Mouse (Mus musculus): Measurements from ENCODE around the gene Ube2i. TPM values are rescaled to one million over a fixed set of nuclear protein-coding genes. Genes with fewer than 3 reads are reported as not detected.
A peak's percentile ranks its signal among the peaks of the same experiment; 100 is the strongest.

The Ube2i gene
- 56.0 and 66.5 TPM in 2 replicates for polyA plus RNA-seq (2012; ENCODE audit: insufficient read depth, insufficient read length, missing spikeins)

DNA sequence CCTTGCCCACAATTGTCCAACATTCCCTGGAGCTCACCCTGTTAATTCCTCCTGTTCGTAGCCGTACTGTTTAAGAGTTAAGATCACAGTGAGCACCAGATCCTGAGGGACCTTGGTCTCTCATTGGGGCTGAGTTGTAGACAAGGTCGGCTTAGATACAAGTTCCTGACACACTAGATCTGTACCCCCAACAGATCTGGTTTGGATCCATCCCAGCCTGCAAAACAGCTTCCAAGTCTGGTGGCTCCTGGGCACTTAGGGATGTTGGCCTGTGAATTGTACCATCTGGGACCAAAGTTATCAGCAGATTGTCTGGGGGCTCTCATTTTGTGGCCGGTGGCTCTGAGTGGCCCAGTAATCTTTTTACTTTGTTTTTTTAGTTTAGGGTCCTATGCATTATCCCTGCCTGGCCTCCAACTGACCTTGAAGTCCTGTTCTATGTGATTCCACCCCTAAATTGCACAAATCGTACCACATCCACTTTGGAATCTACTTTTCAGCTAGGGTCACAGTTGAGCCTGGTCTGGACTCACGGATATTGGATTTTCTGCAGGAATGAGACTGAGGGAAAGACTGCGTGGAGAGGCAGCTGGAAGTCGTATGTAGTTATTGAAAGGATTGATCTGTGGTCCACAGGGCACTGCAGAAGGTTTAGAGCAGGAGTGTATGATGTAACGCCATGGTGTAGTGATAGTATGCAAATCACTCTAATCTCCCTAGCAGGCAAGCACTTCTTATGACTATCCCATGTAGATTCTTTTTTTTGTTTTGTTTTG lies at the start of gene Ube2i:
TSS of gene Ube2i (minus strand) at position 52 of the 776 bp plus-strand sequence.
- peak within 1 kb of the TSS; percentile 99 for H3K27ac ChIP-seq (replicated peaks; ENCODE audit: low read depth, low read length)
- H3K4me3 ChIP-seq (ENCODE audit: insufficient read depth, low read depth, low read length): peak within 1 kb of the TSS; percentile 91
- peaks cover 6% of the 10 kb centered on the region for H3K4me1 ChIP-seq (ENCODE audit: control insufficient read depth, insufficient read depth, insufficient read length, low read length)

GRCm38 (mm10) chr17:25322930-25323329 lies 48.5 kb upstream of the Ube2i start:
- Histone ChIP-seq H3K4me1 (ENCODE audit: control insufficient read depth, insufficient read depth, insufficient read length, low read length) (no peaks in the 10 kb centered on the region), H3K27ac (replicated peaks; ENCODE audit: low read depth, low read length) (no peak overlapping the region), H3K4me3 (ENCODE audit: insufficient read depth, low read depth, low read length) (no peak overlapping the region)

GRCm38 (mm10) chr17:25320819-25321218 lies 46.4 kb upstream of the Ube2i start:
- Histone ChIP-seq H3K27ac (replicated peaks; ENCODE audit: low read depth, low read length) (no peak overlapping the region), H3K4me1 (ENCODE audit: control insufficient read depth, insufficient read depth, insufficient read length, low read length) (no peaks in the 10 kb centered on the region), H3K4me3 (ENCODE audit: insufficient read depth, low read depth, low read length) (no peak overlapping the region)

DNA sequence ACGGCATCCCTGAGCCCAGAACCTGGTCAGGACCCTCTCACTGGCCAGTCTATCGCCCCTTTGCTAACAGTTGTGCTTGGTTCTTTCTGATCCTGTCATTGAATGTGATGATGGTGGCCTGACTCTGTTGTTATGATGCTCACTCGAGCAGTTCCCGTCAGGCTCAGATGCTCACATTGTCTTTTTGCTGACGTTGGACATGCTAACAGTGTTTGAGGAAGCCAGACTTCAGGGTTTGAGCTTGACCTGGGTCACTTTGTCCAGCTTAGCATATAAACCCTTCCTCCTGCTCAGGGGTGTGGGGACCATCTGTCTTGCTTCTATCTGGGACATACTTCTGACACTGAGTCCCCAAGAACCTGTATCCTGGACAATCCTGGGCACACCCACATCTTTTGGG lies 43.9 kb upstream of the Ube2i start, which contains the start of gene Prss29:
TSS of gene Prss29 (plus strand) at position 301 of the 400 bp plus-strand sequence.
- Histone ChIP-seq H3K4me3 (ENCODE audit: insufficient read depth, low read depth, low read length) (no peak within 1 kb of the TSS), H3K27ac (replicated peaks; ENCODE audit: low read depth, low read length) (no peak within 1 kb of the TSS), H3K4me1 (ENCODE audit: control insufficient read depth, insufficient read depth, insufficient read length, low read length) (no peaks in the 10 kb centered on the region)

GRCm38 (mm10) chr17:25308346-25308745 lies 33.9 kb upstream of the Ube2i start, which contains the start of gene Prss28:
Gene Prss28 (plus strand): TSS chr17:25308646.
- Histone ChIP-seq H3K4me3 (ENCODE audit: insufficient read depth, low read depth, low read length) (no peak within 1 kb of the TSS), H3K27ac (replicated peaks; ENCODE audit: low read depth, low read length) (no peak within 1 kb of the TSS), H3K4me1 (ENCODE audit: control insufficient read depth, insufficient read depth, insufficient read length, low read length) (no peaks in the 10 kb centered on the region)

DNA sequence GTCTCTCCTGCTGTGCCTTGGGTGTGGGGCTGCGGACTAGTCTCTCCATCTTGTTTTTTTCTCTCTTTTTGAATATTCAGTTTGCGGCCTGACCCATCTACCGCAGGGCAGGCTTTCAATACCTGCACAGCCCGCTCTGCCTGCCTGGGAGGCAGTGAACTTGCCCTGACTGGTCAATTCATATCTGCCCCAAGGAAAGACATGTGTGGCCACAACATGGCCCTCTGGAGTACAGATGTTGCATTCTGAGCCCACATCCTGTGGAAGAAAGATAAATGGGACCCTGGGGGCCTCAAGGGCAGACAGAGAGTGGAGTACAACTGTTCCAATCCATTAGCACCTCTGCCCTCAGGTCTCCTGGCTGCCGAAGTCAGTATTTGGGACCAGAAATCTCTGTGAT lies 23.7 kb upstream of the Ube2i start, which contains the start of gene Prss34:
TSS of gene Prss34 (plus strand) at position 301 of the 400 bp plus-strand sequence.
- no peaks in the 10 kb centered on the region for H3K4me1 ChIP-seq (ENCODE audit: control insufficient read depth, insufficient read depth, insufficient read length, low read length)
- H3K27ac ChIP-seq (replicated peaks; ENCODE audit: low read depth, low read length): no peak within 1 kb of the TSS
- no peak within 1 kb of the TSS for H3K4me3 ChIP-seq (ENCODE audit: insufficient read depth, low read depth, low read length)

- Histone ChIP-seq H3K27ac (replicated peaks; ENCODE audit: low read depth, low read length) (no peak overlapping the region), H3K4me3 (ENCODE audit: insufficient read depth, low read depth, low read length) (no peak overlapping the region), H3K4me1 (ENCODE audit: control insufficient read depth, insufficient read depth, insufficient read length, low read length) (no peaks in the 10 kb centered on the region)
These were observed 19.7 kb upstream of the Ube2i start for GRCm38 (mm10) chr17:25294111-25294510.

- H3K27ac ChIP-seq (replicated peaks; ENCODE audit: low read depth, low read length): no peak overlapping the region
- H3K4me3 ChIP-seq (ENCODE audit: insufficient read depth, low read depth, low read length): no peak overlapping the region
- H3K4me1 ChIP-seq (ENCODE audit: control insufficient read depth, insufficient read depth, insufficient read length, low read length): no peaks in the 10 kb centered on the region
These were observed 19.1 kb upstream of the Ube2i start for GRCm38 (mm10) chr17:25293495-25293894.

GRCm38 (mm10) chr17:25290411-25290810 lies 16.0 kb upstream of the Ube2i start:
- no peak overlapping the region for H3K27ac ChIP-seq (replicated peaks; ENCODE audit: low read depth, low read length)
- no peak overlapping the region for H3K4me3 ChIP-seq (ENCODE audit: insufficient read depth, low read depth, low read length)
- H3K4me1 ChIP-seq (ENCODE audit: control insufficient read depth, insufficient read depth, insufficient read length, low read length): no peaks in the 10 kb centered on the region

DNA sequence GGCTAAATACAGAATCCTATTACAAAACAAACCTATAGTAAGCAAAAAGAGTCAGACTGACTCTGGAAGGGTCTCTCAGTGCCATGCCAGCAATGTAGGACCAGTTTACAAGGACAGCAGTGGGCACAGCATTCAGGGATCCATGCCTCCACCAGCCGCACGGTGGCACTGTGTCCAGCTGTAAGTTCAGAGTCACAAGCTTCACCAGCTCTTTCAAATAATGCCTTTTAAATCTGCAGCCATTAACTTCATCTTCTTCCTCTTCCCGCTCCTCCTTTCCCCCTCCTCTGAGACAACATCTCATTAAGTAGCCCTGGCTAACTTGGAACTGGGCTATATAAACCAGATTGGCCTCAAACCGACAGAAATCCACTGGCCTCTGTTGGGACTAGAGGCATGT lies 14.4 kb upstream of the Ube2i start:
- no peak overlapping the region for H3K27ac ChIP-seq (replicated peaks; ENCODE audit: low read depth, low read length)
- no peak overlapping the region for H3K4me3 ChIP-seq (ENCODE audit: insufficient read depth, low read depth, low read length)
- no peaks in the 10 kb centered on the region for H3K4me1 ChIP-seq (ENCODE audit: control insufficient read depth, insufficient read depth, insufficient read length, low read length)

GRCm38 (mm10) chr17:25285033-25285432 lies 10.6 kb upstream of the Ube2i start:
- H3K27ac ChIP-seq (replicated peaks; ENCODE audit: low read depth, low read length): no peak overlapping the region

GRCm38 (mm10) chr17:25282133-25282532 lies 7.7 kb upstream of the Ube2i start:
- Histone ChIP-seq H3K27ac (replicated peaks; ENCODE audit: low read depth, low read length) (no peak overlapping the region), H3K4me3 (ENCODE audit: insufficient read depth, low read depth, low read length) (no peak overlapping the region), H3K4me1 (ENCODE audit: control insufficient read depth, insufficient read depth, insufficient read length, low read length) (no peaks in the 10 kb centered on the region)

More at GRCm38 (mm10) chr17:25285033-25285432, 10.6 kb upstream of the Ube2i start:
- Histone ChIP-seq H3K4me3 (ENCODE audit: insufficient read depth, low read depth, low read length) (no peak overlapping the region), H3K4me1 (ENCODE audit: control insufficient read depth, insufficient read depth, insufficient read length, low read length) (no peaks in the 10 kb centered on the region)

DNA sequence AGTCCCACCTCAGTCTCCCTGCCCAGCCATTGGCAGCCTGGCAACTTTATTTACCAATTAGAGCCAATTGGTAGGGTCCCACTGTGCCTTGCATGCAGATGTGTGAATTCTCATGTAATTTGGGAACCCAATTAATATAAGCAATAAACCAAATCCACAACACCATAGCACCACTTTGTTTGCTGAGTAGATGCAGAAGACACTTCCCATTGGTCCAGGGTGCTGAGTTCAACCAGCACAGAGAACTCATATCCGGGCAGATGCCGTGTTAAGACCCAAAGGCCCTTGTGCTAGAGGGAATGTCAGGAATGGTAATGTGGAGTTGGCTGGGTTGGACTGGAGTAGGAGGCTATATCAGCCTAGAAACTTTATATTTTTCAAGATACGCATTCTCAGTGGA lies 1.4 kb upstream of the Ube2i start:
- Histone ChIP-seq H3K4me3 (ENCODE audit: insufficient read depth, low read depth, low read length) (no peak overlapping the region), H3K4me1 (ENCODE audit: control insufficient read depth, insufficient read depth, insufficient read length, low read length) (peaks cover 6% of the 10 kb centered on the region; the same call in 1 of the 2 replicates), H3K27ac (replicated peaks; ENCODE audit: low read depth, low read length) (no peak overlapping the region)

DNA sequence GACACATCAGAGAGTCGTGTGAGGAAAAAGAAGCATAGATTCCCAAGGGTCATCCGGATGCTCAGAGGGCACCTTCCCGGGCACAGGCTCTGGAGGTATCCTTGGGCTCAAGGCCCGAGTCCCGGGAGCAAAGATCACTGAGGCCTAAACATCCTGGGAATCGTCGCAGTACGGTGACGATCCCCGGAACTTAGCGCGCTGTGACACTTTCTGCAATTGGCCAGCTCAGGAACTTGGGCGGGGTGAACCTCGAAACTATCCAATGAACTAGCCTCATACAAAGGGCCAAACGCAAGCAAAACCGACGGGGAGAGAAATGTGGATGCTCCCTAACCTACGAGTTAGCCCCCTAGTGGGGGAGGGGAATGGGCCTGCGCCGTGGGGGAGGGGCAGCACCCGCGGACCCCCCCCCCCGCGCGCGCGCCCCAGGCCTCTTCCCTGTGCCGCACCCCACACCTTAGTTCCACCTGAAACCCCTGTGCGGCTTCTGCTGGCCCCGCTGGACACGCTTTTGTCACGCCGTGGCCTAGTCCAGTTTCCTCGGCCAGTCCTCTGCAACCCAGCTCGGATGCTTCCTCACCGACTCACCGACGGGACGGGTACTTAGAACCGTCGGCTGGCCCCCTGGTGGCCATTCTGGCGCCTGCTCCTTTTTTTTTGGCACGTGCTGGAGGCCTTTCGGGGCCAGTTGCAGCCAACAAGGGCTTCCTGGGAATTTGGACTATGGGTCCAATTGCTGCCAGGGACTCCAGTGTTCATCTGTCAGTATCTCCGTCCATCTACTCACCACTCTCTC lies 518 bp downstream of the Ube2i start:
- Histone ChIP-seq H3K4me1 (ENCODE audit: control insufficient read depth, insufficient read depth, insufficient read length, low read length) (peaks cover 6% of the 10 kb centered on the region), H3K27ac (replicated peaks; ENCODE audit: low read depth, low read length) (peak overlapping the region; percentile 99), H3K4me3 (ENCODE audit: insufficient read depth, low read depth, low read length) (peak overlapping the region; percentile 91)

DNA sequence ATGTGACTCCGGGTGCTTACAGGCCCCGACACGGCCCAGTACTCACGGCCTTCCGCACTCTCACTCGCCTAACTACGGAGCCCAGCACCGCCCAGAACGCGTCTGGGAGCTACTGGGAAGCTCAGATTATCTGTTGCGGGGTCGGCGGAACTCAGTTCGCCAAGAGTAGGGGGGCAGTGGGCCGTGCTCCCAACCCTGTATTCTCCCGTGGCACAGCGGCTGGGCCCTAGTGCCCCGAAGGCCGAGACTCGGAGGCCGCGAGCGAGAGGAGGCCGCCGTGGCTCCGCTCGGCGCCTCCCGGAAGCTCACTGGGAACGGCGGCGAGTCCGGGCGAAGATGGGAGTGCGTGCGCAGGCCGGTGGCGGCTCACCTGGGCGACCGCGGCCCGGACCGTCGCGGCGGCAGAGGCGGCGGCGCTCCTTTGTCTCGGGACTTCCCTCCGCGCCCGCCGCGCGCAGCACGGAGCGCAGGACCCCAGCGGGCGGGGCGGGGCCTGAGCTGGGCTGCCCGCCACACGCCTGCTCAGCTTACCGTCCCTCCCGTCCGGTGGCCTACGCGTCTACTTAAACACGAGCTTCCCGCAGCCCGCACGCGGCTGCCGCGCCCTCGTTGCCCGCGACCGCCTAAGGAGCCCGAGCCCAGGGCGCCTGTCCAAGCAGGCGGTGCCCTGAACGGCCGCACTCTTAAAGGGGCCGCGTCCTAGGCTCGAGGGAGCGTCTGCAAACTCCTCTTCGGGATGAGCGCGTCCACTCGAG lies 1.3 kb downstream of the Ube2i start:
- Histone ChIP-seq H3K4me1 (ENCODE audit: control insufficient read depth, insufficient read depth, insufficient read length, low read length) (peaks cover 6% of the 10 kb centered on the region), H3K4me3 (ENCODE audit: insufficient read depth, low read depth, low read length) (peak overlapping the region; percentile 91), H3K27ac (replicated peaks; ENCODE audit: low read depth, low read length) (peak overlapping the region; percentile 99)

Measured in brown adipose tissue, adult 24 weeks (tissue).